Mouse (Mus musculus) cerebellum, adult 2 months (tissue): ENCODE measurements around the gene Hspa4l.
A peak's percentile ranks its signal among the peaks of the same experiment; 100 is the strongest.

Experiments used
- CTCF ChIP-seq: fragments of 200-500 bp; IDR thresholded peaks from 2 replicates; pipeline ENCODE4 v1.5.1; 2011; ENCODE audit warnings: low read depth, mild to moderate bottlenecking, control low read depth, low read length, moderate library complexity, borderline replicate concordance; ENCODE audit not compliant: insufficient read depth
- POLR2A ChIP-seq: fragments of 200-500 bp; IDR thresholded peaks from 2 replicates; pipeline ENCODE4 v1.6.1; 2011; ENCODE audit warnings: low read length, control low read depth, borderline replicate concordance; ENCODE audit not compliant: insufficient read depth

GRCm38 (mm10) chr3:40744836-40745660 lies 753 bp downstream of the Hspa4l start:
- TF ChIP-seq CTCF, result no peak
- peak; percentile 51; the same call in 1 of the 2 replicates for TF ChIP-seq POLR2A
